Mouse (Mus musculus): Measurements from ENCODE around the gene Tmem138. TPM values are rescaled to one million over a fixed set of nuclear protein-coding genes. Genes with fewer than 3 reads are reported as not detected.

Tmem138 gene
- polyA plus RNA-seq, 1 experiment = 5.6 TPM

DNA sequence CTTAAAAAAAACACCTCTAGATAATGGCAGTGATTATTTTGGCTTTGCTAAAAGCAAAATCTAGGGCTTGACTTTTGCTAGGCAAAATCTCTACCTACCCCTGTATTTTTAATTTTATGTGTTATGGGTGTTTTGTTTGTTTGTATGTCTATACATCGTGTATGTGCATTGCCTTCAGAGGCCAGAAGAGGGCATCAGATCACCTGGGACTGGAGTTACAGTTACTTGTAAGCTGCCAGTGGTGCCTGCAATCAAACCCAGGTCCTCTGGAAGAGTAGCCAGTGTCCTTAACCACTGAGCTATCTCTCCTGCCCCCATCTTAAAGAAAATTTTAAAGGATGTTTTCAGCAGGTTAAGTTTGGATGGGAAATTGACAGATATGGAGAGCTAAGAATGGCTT is 47.1 kb downstream of the Tmem138 start:
- TF ChIP-seq GATA1 (IDR thresholded peaks at IDR 0.05; ENCODE audit: low read length) = no peak

DNA sequence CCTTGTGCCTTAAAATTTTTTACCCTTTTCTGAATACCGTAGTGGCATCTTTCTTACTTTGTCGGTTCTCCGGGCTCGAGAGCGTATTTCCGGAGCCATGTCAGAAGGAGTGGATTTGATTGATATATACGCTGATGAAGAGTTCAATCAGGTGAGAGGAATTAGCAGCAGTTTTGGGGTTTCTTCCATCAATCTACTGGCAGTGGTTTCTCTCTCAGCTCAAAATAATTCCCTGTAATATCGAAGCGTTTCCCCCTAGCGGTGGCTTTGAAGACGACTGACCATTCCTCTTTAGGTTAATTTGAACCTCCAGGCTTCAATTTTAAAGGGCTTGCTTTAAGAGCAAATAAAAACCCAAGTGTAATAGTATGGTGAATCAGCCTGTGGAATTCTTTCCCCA is 51.3 kb downstream of the Tmem138 start, which contains the start of gene Sdhaf2:
Sdhaf2 (minus strand) TSS at position 233 of the 400 bp plus-strand sequence.
- TF ChIP-seq GATA1 (IDR thresholded peaks at IDR 0.05; ENCODE audit: low read length) = no peak

DNA sequence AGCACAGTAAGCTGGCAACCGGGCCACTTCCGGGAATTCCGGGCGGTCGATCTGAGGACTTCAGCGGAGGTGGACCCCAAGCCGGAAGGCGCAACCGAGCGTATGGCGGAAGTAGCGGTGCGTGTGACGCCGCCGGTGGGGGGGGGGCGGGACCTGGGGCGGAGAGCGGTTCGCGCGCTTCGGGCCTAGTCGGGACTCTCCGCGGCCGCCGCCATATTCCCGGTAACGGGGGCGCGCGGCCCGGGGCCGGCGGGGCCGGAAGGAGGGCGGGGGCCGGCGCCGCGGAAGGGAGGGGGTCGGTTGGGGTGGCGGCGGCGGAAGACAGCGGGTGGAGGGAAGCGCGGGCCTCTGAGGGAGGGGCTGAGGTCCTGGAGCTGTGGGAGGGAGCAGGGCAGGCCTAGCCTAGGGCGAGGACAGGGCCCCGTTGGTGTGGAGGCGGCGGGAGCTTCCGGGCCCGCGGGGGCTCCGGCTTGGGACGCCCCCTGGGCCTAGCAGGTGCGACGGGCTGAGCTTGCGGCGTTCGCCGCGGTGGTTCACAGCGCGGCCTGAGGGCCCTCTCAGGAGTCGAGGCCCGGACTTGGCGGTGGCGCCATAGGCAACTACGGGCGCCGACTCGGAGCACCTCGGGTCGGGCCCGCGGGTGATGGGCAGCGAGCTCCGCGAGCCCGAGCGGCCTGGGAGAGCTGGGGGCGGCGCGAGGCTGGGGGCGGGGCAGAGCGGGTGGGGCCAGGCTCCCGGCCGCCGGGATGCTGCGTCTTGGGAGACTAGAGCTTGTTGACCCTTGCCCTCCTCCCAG is 51.9 kb downstream of the Tmem138 start, which contains the start of gene Cpsf7:
Cpsf7 (plus strand) TSS at position 161 of the 796 bp plus-strand sequence.
- no peak for TF ChIP-seq GATA1 (IDR thresholded peaks at IDR 0.05; ENCODE audit: low read length)

DNA sequence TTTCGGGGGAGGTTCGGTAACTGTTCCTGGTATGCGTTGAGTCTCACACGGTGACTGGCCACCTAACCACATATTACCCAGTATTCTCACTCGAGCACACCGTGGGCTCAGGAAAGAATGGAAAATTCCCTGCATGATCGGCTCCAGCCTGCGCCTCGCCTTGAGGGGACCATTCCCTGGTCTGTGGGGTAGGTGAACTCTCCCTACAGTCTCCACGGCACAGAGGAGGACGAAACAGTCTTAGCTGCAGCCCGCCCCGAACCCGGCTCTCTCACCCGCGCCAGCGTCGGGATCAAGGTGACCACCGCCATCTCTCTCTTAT is 52.4 kb downstream of the Tmem138 start:
- no peak for TF ChIP-seq GATA1 (IDR thresholded peaks at IDR 0.05; ENCODE audit: low read length)

DNA sequence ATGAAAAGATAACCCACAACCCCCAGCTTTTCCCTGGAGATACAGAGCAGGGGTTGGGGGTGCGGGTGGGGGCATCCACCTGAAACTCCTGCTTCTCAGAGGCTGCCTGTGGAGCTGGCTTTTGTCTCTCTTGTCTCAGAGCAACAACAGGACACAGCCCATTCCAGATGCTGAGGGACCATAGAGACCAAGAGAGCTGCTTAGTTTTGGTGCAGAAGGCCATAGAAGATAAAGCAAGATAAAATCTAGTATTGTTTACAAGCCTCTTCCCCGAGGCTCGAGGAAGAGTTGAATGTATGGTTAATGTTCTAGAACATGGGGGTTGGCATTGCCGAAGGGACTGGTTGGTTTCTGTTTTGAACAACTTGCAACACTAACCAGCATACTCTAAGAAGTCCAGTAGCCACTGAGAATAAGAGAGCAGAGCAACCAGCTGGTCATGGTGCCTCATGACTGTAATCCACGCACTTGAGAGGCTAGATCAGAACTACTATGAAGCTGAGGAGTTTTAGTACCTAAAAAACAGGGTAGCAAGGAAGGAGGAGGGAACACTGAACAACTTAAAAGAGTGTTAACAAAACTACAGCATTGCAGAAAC is 53.6 kb downstream of the Tmem138 start:
- no peak for TF ChIP-seq GATA1 (IDR thresholded peaks at IDR 0.05; ENCODE audit: low read length)

DNA sequence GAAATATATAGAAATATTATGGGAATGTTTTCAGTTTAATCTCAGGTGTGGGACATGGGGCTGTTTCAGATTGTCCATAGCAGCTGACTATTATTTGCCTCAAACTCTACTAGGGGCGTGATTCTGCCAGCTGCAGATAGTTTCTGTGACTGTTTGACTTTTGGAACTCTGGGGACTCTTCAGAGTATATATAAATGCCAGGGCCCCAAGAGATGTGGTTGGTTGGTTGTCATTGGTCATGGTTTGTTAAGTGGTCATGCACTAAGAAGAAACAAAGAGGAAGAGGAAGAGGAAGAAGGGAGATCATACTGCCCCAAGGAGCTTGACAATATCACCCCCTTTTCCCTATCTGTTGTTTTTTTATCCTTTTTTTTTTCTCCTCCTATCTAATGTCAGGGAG is 55.2 kb downstream of the Tmem138 start:
- TF ChIP-seq GATA1 (IDR thresholded peaks at IDR 0.05; ENCODE audit: low read length) = no peak

Other genes with a start within 250 kb of the Tmem138 start
- gene Syt7, start 188.3 kb downstream of the Tmem138 start, polyA plus RNA-seq (2012) = not detected in 2 replicates
- not detected in 2 replicates for gene Lrrc10b, start 119.9 kb downstream of the Tmem138 start, polyA plus RNA-seq (2012)
- 0.35 and 0.75 TPM in 2 replicates for gene Ppp1r32, start 94.4 kb downstream of the Tmem138 start, polyA plus RNA-seq (2012)
- gene Cpsf7, start 52.1 kb downstream of the Tmem138 start, polyA plus RNA-seq (2012) = 29.9 and 62.4 TPM in 2 replicates
- 5.0 and 5.7 TPM in 2 replicates for gene Sdhaf2, start 51.2 kb downstream of the Tmem138 start, polyA plus RNA-seq (2012)
- gene Tmem216, start 21.1 kb downstream of the Tmem138 start, polyA plus RNA-seq (2012) = 0.81 and 1.8 TPM in 2 replicates
- 7.4 and 8.4 TPM in 2 replicates for gene Cyb561a3, start 190 bp downstream of the Tmem138 start, polyA plus RNA-seq (2012)
- gene Ddb1, start 28.0 kb upstream of the Tmem138 start, polyA plus RNA-seq (2012) = 21.0 and 21.3 TPM in 2 replicates
- 2.5 and 6.5 TPM in 2 replicates for gene Tkfc, start 28.3 kb upstream of the Tmem138 start, polyA plus RNA-seq (2012)
- 0.18 and 0.25 TPM in 2 replicates for gene Vwce, start 56.9 kb upstream of the Tmem138 start, polyA plus RNA-seq (2012)
- gene Pga5, start 100.7 kb upstream of the Tmem138 start, polyA plus RNA-seq (2012) = not detected in 2 replicates
- 37.6 and 43.0 TPM in 2 replicates for gene Vps37c, start 111.4 kb upstream of the Tmem138 start, polyA plus RNA-seq (2012)
- not detected in 2 replicates for gene Cd5, start 161.6 kb upstream of the Tmem138 start, polyA plus RNA-seq (2012)

Measured in G1E-ER4 (cell line).